38 mouse cellular contexts compared by ENCODE assay signal in genomic region chr1:172615412-172615811, GRCm38 (mm10). TPM values are rescaled to one million over a fixed set of nuclear protein-coding genes. Genes with fewer than 3 reads are reported as not detected.
"Had no signal": no experiment of that assay in that cellular context is flagged by ENCODE, and none has a peak within 500 bp of the region (broad histone marks: within the 10 kb centered on the region; RNA-seq: fewer than 3 reads in every experiment).

No protein-coding gene starts in this region.

- ATAC-seq: hindbrain, postnatal 0 days; intestine, embryonic 16.5 days; liver, embryonic 12.5 days had no signal

- H3K4me2 ChIP-seq: heart, embryonic 12.5 days; limb, embryonic 13.5 days; limb, embryonic 15.5 days; liver, embryonic 12.5 days had no signal

- H3K4me3 ChIP-seq: gastrocnemius, adult 2 months; heart, embryonic 10.5 days; heart, embryonic 12.5 days; hindbrain, embryonic 13.5 days; kidney, embryonic 15.5 days; left cerebral cortex, adult 2 months; limb, embryonic 13.5 days; limb, embryonic 15.5 days; liver, embryonic 12.5 days had no signal

- H3K4me1 ChIP-seq: liver, embryonic 12.5 days had no signal

- H3K36me3 ChIP-seq: heart, embryonic 10.5 days; heart, embryonic 12.5 days; hindbrain, embryonic 13.5 days; hindbrain, embryonic 15.5 days; kidney, embryonic 15.5 days; limb, embryonic 13.5 days; limb, embryonic 15.5 days; liver, embryonic 12.5 days had no signal

- H3K27ac ChIP-seq: gastrocnemius, adult 2 months; heart, embryonic 10.5 days; hindbrain, embryonic 13.5 days; hindbrain, embryonic 15.5 days; hindbrain, postnatal 0 days; kidney, postnatal 0 days; left cerebral cortex, adult 2 months; limb, embryonic 13.5 days; limb, embryonic 15.5 days; liver, embryonic 12.5 days had no signal

- DNase-seq: gastrocnemius, adult 2 months; gastrocnemius, postnatal 10 days; gastrocnemius, postnatal 25 days; heart, adult 18-20 months; heart, postnatal 10 days; heart, postnatal 36 days; kidney, adult 11 months; kidney, adult 2 months; kidney, adult 9 months; kidney, postnatal 14 days; kidney, postnatal 36 days had no signal

- H3K27me3 ChIP-seq: hindbrain, embryonic 13.5 days; hindbrain, embryonic 15.5 days had no signal

- H3K9me3 ChIP-seq: heart, embryonic 10.5 days; heart, embryonic 12.5 days; hindbrain, embryonic 13.5 days; hindbrain, embryonic 15.5 days; kidney, embryonic 15.5 days; limb, embryonic 13.5 days; limb, embryonic 15.5 days; liver, embryonic 12.5 days had no signal

- H3K9ac ChIP-seq: heart, embryonic 12.5 days; hindbrain, embryonic 13.5 days; hindbrain, embryonic 15.5 days; kidney, embryonic 15.5 days; limb, embryonic 13.5 days; limb, embryonic 15.5 days; liver, embryonic 12.5 days had no signal

RNA-seq across cellular contexts. Expression of gene Fcrl6, which starts 13.1 kb away (rescaled TPM):
- total RNA-seq: gastrocnemius, adult 2 months; gastrocnemius, postnatal 10 days; gastrocnemius, postnatal 25 days; gastrocnemius, postnatal 4 days; heart, adult 18-20 months; heart, adult 8-10 months; heart, postnatal 10 days; heart, postnatal 36 days; hematopoietic stem cell, adult 5-6 weeks; hindbrain, postnatal 0 days; layer of hippocampus, adult 18-20 months; layer of hippocampus, postnatal 25 days; left cerebral cortex, adult 2 months; left cerebral cortex, postnatal 14 days; left cerebral cortex, postnatal 36 days; liver, adult 2 months had no signal
- polyA plus RNA-seq: heart, embryonic 10.5 days; heart, embryonic 12.5 days; heart, embryonic 14.5 days; heart, embryonic 16.5 days; hindbrain, embryonic 13.5 days; hindbrain, postnatal 0 days; intestine, embryonic 14.5 days; intestine, embryonic 16.5 days; kidney, adult 2 months; kidney, embryonic 15.5 days; kidney, postnatal 0 days; large intestine, adult 2 months; liver, adult 2 months; liver, embryonic 12.5 days had no signal

RNA-seq across cellular contexts. Expression of gene Slamf8, which starts 25.0 kb away (rescaled TPM):
- total RNA-seq: gastrocnemius, postnatal 10 days; heart, postnatal 10 days; hindbrain, postnatal 0 days; layer of hippocampus, adult 18-20 months; layer of hippocampus, postnatal 10 days; layer of hippocampus, postnatal 25 days; left cerebral cortex, adult 2 months; left cerebral cortex, postnatal 14 days; left cerebral cortex, postnatal 36 days had no signal
- polyA plus RNA-seq: heart, embryonic 10.5 days; heart, embryonic 12.5 days; hindbrain, embryonic 11.5 days; hindbrain, embryonic 13.5 days; hindbrain, embryonic 15.5 days; hindbrain, postnatal 0 days; liver, embryonic 12.5 days had no signal

RNA-seq across cellular contexts. Expression of gene Vsig8, which starts 59.7 kb away (rescaled TPM):
- total RNA-seq: gastrocnemius, adult 2 months; gastrocnemius, postnatal 10 days; gastrocnemius, postnatal 25 days; gastrocnemius, postnatal 4 days; heart, adult 18-20 months; heart, adult 8-10 months; heart, postnatal 36 days; hematopoietic stem cell, adult 5-6 weeks; liver, adult 2 months had no signal
- polyA plus RNA-seq: heart, embryonic 10.5 days; hindbrain, embryonic 11.5 days; limb, embryonic 11.5 days; liver, adult 2 months; liver, embryonic 12.5 days had no signal
